Mouse (Mus musculus) midbrain, postnatal 0 days (tissue): ENCODE results near the gene Cacna1c. TPM values are rescaled to one million over a fixed set of nuclear protein-coding genes. Genes with fewer than 3 reads are reported as not detected.

Source experiments
- ATAC-seq: fragments of 200-750 bp; cut with Nextera tagmentation; 2 replicates; pipeline ENCODE4 v1.8.0; 2017; ENCODE audit warnings: moderate number of reproducible peaks, mild to moderate bottlenecking, moderate TSS enrichment, moderate library complexity; ENCODE audit not compliant: low FRiP score
- DNase-seq: peaks from one replicate; pipeline ENCODE4 v3.0.0-alpha.2; 2015; ENCODE audit warnings: low spot score
- H3K27ac ChIP-seq: fragments of 300-500 bp; sonication (generic); 2 replicates; pipeline ENCODE4 v1.5.1; 2014; ENCODE audit warnings: low read depth, mild to moderate bottlenecking, low read length, mixed read lengths
- H3K27me3 ChIP-seq: fragments of 300-500 bp; sonication (generic); 2 replicates; pipeline ENCODE4 v1.6.1; 2014; ENCODE audit warnings: low read length, control low read depth, mixed read lengths; ENCODE audit not compliant: insufficient read depth
- H3K36me3 ChIP-seq: fragments of 300-500 bp; sonication (generic); 2 replicates; pipeline ENCODE4 v1.6.1; 2014; ENCODE audit warnings: low read length, control low read depth, mixed read lengths; ENCODE audit not compliant: insufficient read depth
- H3K4me1 ChIP-seq: fragments of 300-500 bp; sonication (generic); 2 replicates; pipeline ENCODE4 v1.6.1; 2014; ENCODE audit warnings: mild to moderate bottlenecking, control low read depth, antibody characterized with exemption, low read length, mixed read lengths; ENCODE audit not compliant: insufficient read depth
- H3K4me2 ChIP-seq: fragments of 300-500 bp; sonication (generic); 2 replicates; pipeline ENCODE4 v1.6.1; 2014; ENCODE audit warnings: low read depth, mild to moderate bottlenecking, low read length, mixed read lengths; ENCODE audit not compliant: poor library complexity, severe bottlenecking
- H3K4me3 ChIP-seq: fragments of 300-500 bp; sonication (generic); 2 replicates; pipeline ENCODE4 v1.5.1; 2014; ENCODE audit warnings: low read depth, mild to moderate bottlenecking, low read length, moderate library complexity
- H3K9ac ChIP-seq: fragments of 300-500 bp; sonication (generic); replicated peaks from 2 replicates; pipeline ENCODE4 v1.6.1; 2014; ENCODE audit warnings: mild to moderate bottlenecking, low read length, moderate library complexity, mixed read lengths; ENCODE audit not compliant: poor library complexity, severe bottlenecking
- H3K9me3 ChIP-seq: fragments of 300-500 bp; sonication (generic); 2 replicates; pipeline ENCODE4 v1.6.1; 2016; ENCODE audit warnings: low read length, control low read depth
- CTCF ChIP-seq: IDR thresholded peaks from 2 replicates; pipeline ENCODE4 v1.5.1; 2016; ENCODE audit warnings: antibody characterized with exemption, mild to moderate bottlenecking
- WGBS: fragments of 180-500 bp; shearing (Covaris S2); extraction: QIAGEN DNeasy Blood & Tissue Kit; methylation state at CpG from one replicate; pipeline ENCODE4 v1.1.7; 2014; 5-methylcytosine and 5-hydroxymethylcytosine counted together
- polyA plus RNA-seq: library from polyadenylated mRNA; unstranded; fragments of >200 nt; fragmentation: Nextera tagmentation; extraction: Ambion mirVana; gene quantifications from 2 replicates; pipeline ENCODE4 v1.2.1, GENCODE M21; 2015
- total RNA-seq: library from RNA; depleted of rRNA; stranded (reverse); fragments of >200 nt; gene quantifications from 2 replicates; pipeline ENCODE4 v1.2.3, GENCODE M21; 2014

The Cacna1c gene
- total and polyA plus RNA-seq, 2 experiments from 2014 or later: 4.9 to 33.9 TPM

- ATAC-seq (no peak), DNase-seq (no peak)
- Histone ChIP-seq H3K9me3 (no peaks in the 10 kb centered on the region), H3K4me2 (no peak overlapping the region), H3K4me3 (no peak overlapping the region), H3K4me1 (peaks cover 6% of the 10 kb centered on the region; the same call in 1 of the 2 replicates), H3K27ac (no peak overlapping the region), H3K9ac (no peak overlapping the region), H3K36me3 (no peaks in the 10 kb centered on the region), H3K27me3 (no peaks in the 10 kb centered on the region)
- WGBS: 62% methylated on average over 7 of the region's 7 CpGs
- TF ChIP-seq CTCF: no peak
Measured at GRCm38 (mm10) chr6:119040961-119041360, 155.3 kb downstream of the Cacna1c start.

- Histone ChIP-seq H3K9me3 (no peaks in the 10 kb centered on the region), H3K36me3 (no peaks in the 10 kb centered on the region), H3K27me3 (no peaks in the 10 kb centered on the region), H3K27ac (no peak overlapping the region), H3K4me3 (no peak overlapping the region), H3K4me1 (peaks cover 6% of the 10 kb centered on the region; the same call in 1 of the 2 replicates), H3K4me2 (no peak overlapping the region), H3K9ac (no peak overlapping the region)
- 55% methylated on average over 7 of the region's 7 CpGs for WGBS
- ATAC-seq (no peak), DNase-seq (no peak)
- TF ChIP-seq CTCF: no peak
Measured at GRCm38 (mm10) chr6:119039815-119040214, 156.4 kb downstream of the Cacna1c start.

- TF ChIP-seq CTCF: no peak
- no peak overlapping the region for H3K9ac ChIP-seq
- H3K9me3 ChIP-seq: no peaks in the 10 kb centered on the region
- no peak overlapping the region for H3K4me3 ChIP-seq
- H3K27ac ChIP-seq: no peak overlapping the region
- no peak for ATAC-seq
- no peaks in the 10 kb centered on the region for H3K36me3 ChIP-seq
- DNase-seq: no peak
- H3K27me3 ChIP-seq: no peaks in the 10 kb centered on the region
- peaks cover 6% of the 10 kb centered on the region; the same call in 1 of the 2 replicates for H3K4me1 ChIP-seq
- 82% methylated on average over 5 of the region's 5 CpGs for WGBS
- H3K4me2 ChIP-seq: no peak overlapping the region
Measured at GRCm38 (mm10) chr6:119039293-119039692, 156.9 kb downstream of the Cacna1c start.

GRCm38 (mm10) chr6:119037815-119038214, 158.4 kb downstream of the Cacna1c start:
- no peak overlapping the region for H3K27ac ChIP-seq

GRCm38 (mm10) chr6:119037047-119037446, 159.2 kb downstream of the Cacna1c start:
- no peak overlapping the region for H3K4me2 ChIP-seq
- no peak for DNase-seq
- H3K9ac ChIP-seq: no peak overlapping the region
- H3K9me3 ChIP-seq: no peaks in the 10 kb centered on the region
- no peaks in the 10 kb centered on the region for H3K27me3 ChIP-seq
- no peaks in the 10 kb centered on the region for H3K36me3 ChIP-seq
- no peak for TF ChIP-seq CTCF
- H3K4me3 ChIP-seq: no peak overlapping the region
- ATAC-seq: no peak
- H3K4me1 ChIP-seq: peaks cover 6% of the 10 kb centered on the region; the same call in 1 of the 2 replicates
- H3K27ac ChIP-seq: no peak overlapping the region
- WGBS: 87% methylated on average over 2 of the region's 2 CpGs

More at GRCm38 (mm10) chr6:119037815-119038214, 158.4 kb downstream of the Cacna1c start:
- Histone ChIP-seq H3K4me2 (no peak overlapping the region), H3K9me3 (no peaks in the 10 kb centered on the region), H3K9ac (no peak overlapping the region), H3K36me3 (no peaks in the 10 kb centered on the region), H3K4me1 (peaks cover 6% of the 10 kb centered on the region; the same call in 1 of the 2 replicates), H3K27me3 (no peaks in the 10 kb centered on the region), H3K4me3 (no peak overlapping the region)
- peak; percentile 66 for DNase-seq
- TF ChIP-seq CTCF: no peak
- WGBS: 65% methylated on average over 6 of the region's 6 CpGs
- no peak for ATAC-seq

GRCm38 (mm10) chr6:119035361-119035760, 160.9 kb downstream of the Cacna1c start:
- ATAC-seq: no peak
- no peak for TF ChIP-seq CTCF
- H3K27me3 ChIP-seq: no peaks in the 10 kb centered on the region

More at GRCm38 (mm10) chr6:119035361-119035760, 160.9 kb downstream of the Cacna1c start:
- H3K4me1 ChIP-seq: peaks cover 3% of the 10 kb centered on the region; the same call in 1 of the 2 replicates
- H3K27ac ChIP-seq: no peak overlapping the region
- H3K9ac ChIP-seq: no peak overlapping the region
- no peak overlapping the region for H3K4me3 ChIP-seq
- H3K9me3 ChIP-seq: no peaks in the 10 kb centered on the region
- WGBS: 81% methylated on average over 6 of the region's 6 CpGs
- no peak overlapping the region for H3K4me2 ChIP-seq
- DNase-seq: no peak
- H3K36me3 ChIP-seq: no peaks in the 10 kb centered on the region
